Mouse (Mus musculus) limb, embryonic 15.5 days (tissue): ENCODE measurements around the gene Rhox2f. TPM values are rescaled to one million over a fixed set of nuclear protein-coding genes. Genes with fewer than 3 reads are reported as not detected.
"Not testable (repeated sequence)": the region's sequence is repeated elsewhere in the genome, so short reads cannot be mapped to it uniquely, and the experiment has no call there.

ENCODE experiments used
- ATAC-seq: fragments of 200-750 bp; cut with Nextera tagmentation; 2 replicates; pipeline ENCODE4 v1.8.0; 2017; ENCODE audit warnings: low read depth, moderate TSS enrichment; ENCODE audit not compliant: insufficient number of reproducible peaks, low FRiP score, low TSS enrichment
- H3K27ac ChIP-seq: fragments of 300-500 bp; sonication (generic); 2 replicates; pipeline ENCODE4 v1.5.1; 2015; ENCODE audit warnings: moderate library complexity, mild to moderate bottlenecking, inconsistent platforms
- H3K27me3 ChIP-seq: fragments of 300-500 bp; sonication (generic); 2 replicates; pipeline ENCODE4 v1.6.1; 2015; ENCODE audit warnings: inconsistent platforms
- H3K36me3 ChIP-seq: fragments of 300-500 bp; sonication (generic); 2 replicates; pipeline ENCODE4 v1.6.1; 2015; ENCODE audit warnings: inconsistent platforms
- H3K4me1 ChIP-seq: fragments of 300-500 bp; sonication (generic); 2 replicates; pipeline ENCODE4 v1.6.1; 2015; ENCODE audit warnings: inconsistent platforms
- H3K4me2 ChIP-seq: fragments of 300-500 bp; sonication (generic); 2 replicates; pipeline ENCODE4 v1.6.1; 2015; ENCODE audit warnings: mild to moderate bottlenecking, inconsistent platforms
- H3K4me3 ChIP-seq: fragments of 300-500 bp; sonication (generic); 2 replicates; pipeline ENCODE4 v1.5.1; 2015; ENCODE audit warnings: mild to moderate bottlenecking, inconsistent platforms
- H3K9ac ChIP-seq: fragments of 300-500 bp; sonication (generic); 2 replicates; pipeline ENCODE4 v1.6.1; 2015; ENCODE audit warnings: inconsistent platforms
- H3K9me3 ChIP-seq: fragments of 300-500 bp; sonication (generic); 2 replicates; pipeline ENCODE4 v1.6.1; 2016; ENCODE audit warnings: inconsistent platforms
- WGBS: fragments of 180-500 bp; shearing (Covaris S2); methylation state at CpG from one replicate; pipeline ENCODE4 v1.1.7; 2015; 5-methylcytosine and 5-hydroxymethylcytosine counted together
- polyA plus RNA-seq: library from polyadenylated mRNA; unstranded; fragments of >200 nt; fragmentation: Nextera tagmentation; extraction: Ambion mirVana; gene quantifications from 2 replicates; pipeline ENCODE4 v1.2.1, GENCODE M21; 2015

Gene Rhox2f
- polyA plus RNA-seq, result not detected in 2 replicates

- H3K4me1 ChIP-seq, ATAC-seq, H3K4me2 ChIP-seq, H3K9ac ChIP-seq, H3K36me3 ChIP-seq, H3K27me3 ChIP-seq, H3K27ac ChIP-seq, H3K9me3 ChIP-seq, H3K4me3 ChIP-seq: not testable (repeated sequence)
- WGBS, result 94% methylated on average over 7 of the region's 8 CpGs
These were observed at the start of gene Rhox2f for GRCm38 (mm10) chrX:37571105-37571504. Gene Rhox2f, plus strand, starts transcription at chrX:37571405.

DNA sequence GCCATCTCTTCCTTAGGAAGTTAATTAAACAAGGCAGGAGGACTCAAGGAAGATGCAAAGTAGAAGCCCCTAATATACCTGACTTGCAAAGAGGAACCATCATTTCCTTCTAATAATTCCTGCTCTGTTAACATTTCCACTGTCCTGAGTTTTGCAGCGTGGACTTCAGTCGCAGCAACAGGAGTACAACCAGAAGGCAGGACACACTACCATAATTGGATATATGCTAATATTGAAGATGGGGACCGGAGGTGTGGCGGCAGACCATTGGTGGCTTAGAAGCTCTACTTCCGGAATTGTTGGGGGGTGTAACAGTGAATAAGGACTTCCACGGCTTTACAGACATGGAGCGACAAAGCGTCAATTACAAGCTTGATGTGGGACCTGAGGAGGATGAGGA, 41.1 kb upstream of the Rhox2f start, which contains the start of gene Rhox2e:
Gene Rhox2e (plus strand): TSS at position 301 of the 400 bp plus-strand sequence.
- not testable (repeated sequence) for H3K4me1 ChIP-seq, H3K27me3 ChIP-seq, H3K9me3 ChIP-seq, H3K4me3 ChIP-seq, H3K36me3 ChIP-seq, ATAC-seq, H3K9ac ChIP-seq, H3K4me2 ChIP-seq, H3K27ac ChIP-seq
- WGBS, result 90% methylated on average over 2 of the region's 8 CpGs

- not testable (repeated sequence) for H3K9me3 ChIP-seq, H3K27me3 ChIP-seq, H3K36me3 ChIP-seq, H3K4me1 ChIP-seq, ATAC-seq, H3K4me2 ChIP-seq, H3K4me3 ChIP-seq, H3K27ac ChIP-seq, H3K9ac ChIP-seq
- 86% methylated on average over 1 of the region's 4 CpGs for WGBS
These were observed 29.5 kb upstream of the Rhox2f start, which contains the start of gene Rhox3e for GRCm38 (mm10) chrX:37541719-37542118. Gene Rhox3e, plus strand, starts transcription at chrX:37542019.

DNA sequence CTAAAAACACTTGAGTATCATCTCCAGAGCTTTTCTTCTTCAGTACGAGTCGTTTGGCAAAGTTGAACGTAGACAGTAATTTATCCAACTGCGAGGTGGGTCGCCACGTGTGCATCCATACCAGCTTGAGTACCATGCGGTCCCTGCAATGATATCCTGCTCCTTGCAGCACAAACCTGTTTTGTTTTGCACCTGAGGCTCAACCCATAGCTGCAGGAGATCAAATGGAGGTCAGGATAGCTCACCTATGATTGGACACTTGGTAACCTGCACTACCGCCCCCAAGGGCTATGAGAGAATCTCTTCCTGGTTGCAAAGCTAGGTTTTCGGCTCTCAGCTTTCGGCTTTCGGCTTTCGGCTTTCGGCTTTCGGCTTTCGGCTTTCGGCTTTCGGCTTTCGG, 14.1 kb upstream of the Rhox2f start, which contains the start of gene Rhox4e:
Gene Rhox4e (plus strand): TSS at position 301 of the 400 bp plus-strand sequence.
- H3K4me1 ChIP-seq, H3K4me2 ChIP-seq, H3K27ac ChIP-seq, H3K27me3 ChIP-seq, H3K9me3 ChIP-seq, ATAC-seq, H3K36me3 ChIP-seq, H3K4me3 ChIP-seq, H3K9ac ChIP-seq: not testable (repeated sequence)
- WGBS, result 96% methylated on average over 10 of the region's 18 CpGs

GRCm38 (mm10) chrX:37572638-37573037, 1.4 kb downstream of the Rhox2f start:
- not testable (repeated sequence) for ATAC-seq, H3K27me3 ChIP-seq, H3K4me3 ChIP-seq, H3K9ac ChIP-seq, H3K4me2 ChIP-seq, H3K4me1 ChIP-seq, H3K9me3 ChIP-seq, H3K36me3 ChIP-seq, H3K27ac ChIP-seq
- 19% methylated on average over 2 of the region's 2 CpGs for WGBS

GRCm38 (mm10) chrX:37580692-37581091, 9.5 kb downstream of the Rhox2f start, which contains the start of gene Rhox3f:
Gene Rhox3f, plus strand, starts transcription at chrX:37580992.
- H3K27ac ChIP-seq, H3K4me3 ChIP-seq, H3K36me3 ChIP-seq, ATAC-seq, H3K9ac ChIP-seq, H3K9me3 ChIP-seq, H3K27me3 ChIP-seq, H3K4me2 ChIP-seq, H3K4me1 ChIP-seq: not testable (repeated sequence)

DNA sequence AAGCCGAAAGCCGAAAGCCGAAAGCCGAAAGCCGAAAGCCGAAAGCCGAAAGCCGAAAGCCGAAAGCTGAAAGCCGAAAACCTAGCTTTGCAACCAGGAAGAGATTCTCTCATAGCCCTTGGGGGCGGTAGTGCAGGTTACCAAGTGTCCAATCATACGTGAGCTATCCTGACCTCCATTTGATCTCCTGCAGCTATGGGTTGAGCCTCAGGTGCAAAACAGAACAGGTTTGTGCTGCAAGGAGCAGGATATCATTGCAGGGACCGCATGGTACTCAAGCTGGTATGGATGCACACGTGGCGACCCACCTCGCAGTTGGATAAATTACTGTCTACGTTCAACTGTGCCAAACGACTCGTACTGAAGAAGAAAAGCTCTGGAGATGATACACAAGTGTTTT, 36.4 kb downstream of the Rhox2f start, which contains the start of gene Rhox4f:
Gene Rhox4f (minus strand): TSS at position 101 of the 400 bp plus-strand sequence.
- H3K9ac ChIP-seq, H3K9me3 ChIP-seq, H3K27ac ChIP-seq, H3K4me3 ChIP-seq, ATAC-seq, H3K4me2 ChIP-seq, H3K27me3 ChIP-seq, H3K4me1 ChIP-seq, H3K36me3 ChIP-seq: not testable (repeated sequence)
- WGBS, result 91% methylated on average over 18 of the region's 19 CpGs

Other genes starting within 250 kb of the Rhox2f start
- not detected in 2 replicates for gene Rhox3a2, start 191.4 kb upstream of the Rhox2f start, polyA plus RNA-seq
- 0.36 and 0.70 TPM in 2 replicates for gene Rhox4a2, start 180.6 kb upstream of the Rhox2f start, polyA plus RNA-seq
- not detected in 2 replicates for gene Rhox2b, start 159.3 kb upstream of the Rhox2f start, polyA plus RNA-seq
- 0.26 and 0.65 TPM in 2 replicates for gene Rhox4b, start 138.9 kb upstream of the Rhox2f start, polyA plus RNA-seq
- not detected in 2 replicates for gene Rhox2c, start 117.7 kb upstream of the Rhox2f start, polyA plus RNA-seq
- not detected in 2 replicates for gene Rhox3c, start 112.8 kb upstream of the Rhox2f start, polyA plus RNA-seq
- gene Rhox4c, start 91.1 kb upstream of the Rhox2f start, polyA plus RNA-seq, result not detected in 2 replicates
- gene Rhox2d, start 78.0 kb upstream of the Rhox2f start, polyA plus RNA-seq, result not detected in 2 replicates
- not detected in 2 replicates for gene Rhox4d, start 57.0 kb upstream of the Rhox2f start, polyA plus RNA-seq
- not detected in 2 replicates for gene Rhox2e, start 41.0 kb upstream of the Rhox2f start, polyA plus RNA-seq
- not detected in 2 replicates for gene Rhox3e, start 29.4 kb upstream of the Rhox2f start, polyA plus RNA-seq
- gene Rhox4e, start 14.0 kb upstream of the Rhox2f start, polyA plus RNA-seq, result not detected in 2 replicates
- not detected in 2 replicates for gene Rhox3f, start 9.6 kb downstream of the Rhox2f start, polyA plus RNA-seq
- gene Rhox4f, start 36.3 kb downstream of the Rhox2f start, polyA plus RNA-seq, result not detected in 2 replicates
- gene Rhox3g, start 57.2 kb downstream of the Rhox2f start, polyA plus RNA-seq, result not detected in 2 replicates
- gene Rhox2g, start 72.1 kb downstream of the Rhox2f start, polyA plus RNA-seq, result not detected in 2 replicates
- gene Rhox4g, start 79.9 kb downstream of the Rhox2f start, polyA plus RNA-seq, result not detected in 2 replicates
- gene Rhox3h, start 97.4 kb downstream of the Rhox2f start, polyA plus RNA-seq, result not detected in 2 replicates
- not detected in 2 replicates for gene Rhox2h, start 101.9 kb downstream of the Rhox2f start, polyA plus RNA-seq
- gene Rhox5, start 233.4 kb downstream of the Rhox2f start, polyA plus RNA-seq, result 0.35 and 0.40 TPM in 2 replicates